Mouse (Mus musculus) intestine, postnatal 0 days (tissue): ENCODE data around the gene Cdk9. TPM values are rescaled to one million over a fixed set of nuclear protein-coding genes. Genes with fewer than 3 reads are reported as not detected.

Experiments used
- ATAC-seq: fragments of 200-750 bp; cut with Nextera tagmentation; 2 replicates; pipeline ENCODE4 v1.8.0; 2017; ENCODE audit warnings: mild to moderate bottlenecking, moderate TSS enrichment, moderate library complexity
- H3K27ac ChIP-seq: fragments of 300-500 bp; sonication (generic); 2 replicates; pipeline ENCODE4 v1.5.1; 2014; ENCODE audit warnings: mild to moderate bottlenecking, low read depth, low read length, moderate library complexity
- H3K27me3 ChIP-seq: fragments of 300-500 bp; sonication (generic); replicated peaks from 2 replicates; pipeline ENCODE4 v1.6.1; 2014; ENCODE audit warnings: low read length, mixed read lengths; ENCODE audit not compliant: control insufficient read depth, insufficient read depth
- H3K36me3 ChIP-seq: fragments of 300-500 bp; sonication (generic); 2 replicates; pipeline ENCODE4 v1.6.1; 2014; ENCODE audit warnings: mild to moderate bottlenecking, moderate library complexity; ENCODE audit not compliant: control insufficient read depth, insufficient read depth
- H3K4me1 ChIP-seq: fragments of 300-500 bp; sonication (generic); replicated peaks from 2 replicates; pipeline ENCODE4 v1.6.1; 2014; ENCODE audit warnings: antibody characterized with exemption, low read length, mixed read lengths; ENCODE audit not compliant: control insufficient read depth, insufficient read depth
- H3K4me2 ChIP-seq: fragments of 300-500 bp; sonication (generic); replicated peaks from 2 replicates; pipeline ENCODE4 v1.6.1; 2014; ENCODE audit warnings: low read depth, mild to moderate bottlenecking, moderate library complexity
- H3K4me3 ChIP-seq: fragments of 300-500 bp; sonication (generic); 2 replicates; pipeline ENCODE4 v1.5.1; 2014; ENCODE audit warnings: low read depth, low read length
- H3K9ac ChIP-seq: fragments of 300-500 bp; sonication (generic); 2 replicates; pipeline ENCODE4 v1.6.1; 2014; ENCODE audit warnings: mild to moderate bottlenecking, low read depth, low read length
- H3K9me3 ChIP-seq: fragments of 300-500 bp; sonication (generic); 2 replicates; pipeline ENCODE4 v1.6.1; 2016; ENCODE audit warnings: mixed run types; ENCODE audit not compliant: control insufficient read depth
- CTCF ChIP-seq: sonication (generic); IDR thresholded peaks from 2 replicates; pipeline ENCODE4 v1.5.1; 2016; ENCODE audit warnings: low read depth, mild to moderate bottlenecking, control low read depth, antibody characterized with exemption, moderate library complexity
- WGBS: fragments of 180-500 bp; shearing (Covaris S2); extraction: QIAGEN DNeasy Blood & Tissue Kit; methylation state at CpG from one replicate; pipeline ENCODE4 v1.1.7; 2014; 5-methylcytosine and 5-hydroxymethylcytosine counted together
- polyA plus RNA-seq: library from polyadenylated mRNA; unstranded; fragments of >200 nt; fragmentation: Nextera tagmentation; extraction: Ambion mirVana; gene quantifications from 2 replicates; pipeline ENCODE4 v1.2.1, GENCODE M21; 2015

The Cdk9 gene
- polyA plus RNA-seq, 1 experiment from 2014 or later: 54.0 TPM

DNA sequence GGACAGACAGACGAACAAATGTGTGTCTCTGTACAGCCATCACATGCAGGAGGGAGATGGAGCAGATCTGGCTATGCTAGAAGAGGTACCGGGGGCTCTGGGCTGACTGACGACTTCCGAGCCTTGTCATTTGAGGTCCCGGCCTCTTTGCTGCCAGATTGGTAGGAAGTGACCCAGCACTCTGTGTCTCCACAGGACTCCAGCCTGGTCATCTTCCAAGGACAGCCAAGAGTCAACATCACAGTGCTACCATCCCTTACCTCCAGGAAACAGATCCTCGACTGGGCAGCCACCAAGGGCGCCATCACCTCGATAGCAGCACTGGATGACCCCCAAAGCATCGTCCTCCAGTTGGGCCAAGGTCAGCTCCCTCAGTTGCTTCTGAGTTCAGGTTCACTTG, 41.7 kb downstream of the Cdk9 start:
- 91% methylated on average over 9 of the region's 9 CpGs for WGBS
- no peak for TF ChIP-seq CTCF
- Histone ChIP-seq H3K4me2 (no peak overlapping the region), H3K27ac (no peak overlapping the region), H3K9me3 (no peaks in the 10 kb centered on the region), H3K4me1 (no peaks in the 10 kb centered on the region), H3K4me3 (no peak overlapping the region), H3K9ac (no peak overlapping the region), H3K27me3 (no peaks in the 10 kb centered on the region), H3K36me3 (peaks cover 26% of the 10 kb centered on the region; the same call in 1 of the 2 replicates)
- no peak for ATAC-seq

DNA sequence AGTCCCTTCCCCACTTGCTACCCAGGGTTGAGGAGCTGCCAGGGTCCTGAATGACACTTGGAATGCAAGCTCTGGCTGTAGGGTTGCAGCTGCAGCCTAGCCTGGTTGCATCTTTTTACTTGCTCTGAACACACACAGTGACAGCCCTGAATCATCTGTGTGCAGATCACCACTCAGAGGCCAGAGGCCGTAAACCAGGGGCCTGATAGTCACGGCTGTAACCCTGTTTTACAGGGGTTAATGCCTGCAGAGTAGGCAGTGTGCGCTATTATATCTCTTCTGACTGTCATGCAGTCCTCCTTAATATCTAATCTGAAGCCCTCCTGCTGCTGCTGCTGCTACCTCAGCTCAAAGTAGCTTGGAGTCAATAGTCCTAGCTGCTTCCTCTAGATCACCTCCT, 43.0 kb downstream of the Cdk9 start:
- no peak overlapping the region for H3K4me2 ChIP-seq
- H3K4me3 ChIP-seq: no peak overlapping the region
- no peak overlapping the region for H3K9ac ChIP-seq
- WGBS: 33% methylated on average over 3 of the region's 3 CpGs
- H3K36me3 ChIP-seq: peaks cover 26% of the 10 kb centered on the region; the same call in 1 of the 2 replicates
- no peaks in the 10 kb centered on the region for H3K27me3 ChIP-seq
- no peak overlapping the region; the same call in 1 of the 2 replicates for H3K27ac ChIP-seq
- no peak for ATAC-seq
- no peak for TF ChIP-seq CTCF
- H3K9me3 ChIP-seq: no peaks in the 10 kb centered on the region
- H3K4me1 ChIP-seq: no peaks in the 10 kb centered on the region

DNA sequence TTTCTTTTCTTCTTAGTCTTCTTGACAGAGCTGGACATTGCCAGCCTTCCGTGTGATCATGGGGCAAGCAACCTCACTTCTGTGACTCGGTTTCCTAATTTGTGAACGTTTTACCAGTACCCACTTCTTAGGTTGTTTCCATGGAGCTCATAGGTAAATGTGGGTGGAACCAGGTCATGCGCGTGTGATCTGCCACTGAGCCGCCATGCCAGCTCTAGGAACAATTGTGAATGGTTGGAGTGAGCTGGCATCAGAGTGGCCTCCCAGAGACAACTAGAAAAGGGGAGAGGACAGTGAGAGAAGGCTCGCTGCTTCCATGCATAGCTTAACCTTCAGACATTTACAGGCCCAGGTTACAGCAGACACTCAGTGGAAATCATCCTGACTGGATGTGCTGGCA, 44.7 kb downstream of the Cdk9 start:
- Histone ChIP-seq H3K36me3 (peaks cover 20% of the 10 kb centered on the region; the same call in 1 of the 2 replicates), H3K4me1 (no peaks in the 10 kb centered on the region), H3K9me3 (no peaks in the 10 kb centered on the region), H3K4me3 (no peak overlapping the region), H3K27me3 (no peaks in the 10 kb centered on the region), H3K9ac (no peak overlapping the region), H3K27ac (no peak overlapping the region), H3K4me2 (no peak overlapping the region)
- WGBS: 90% methylated on average over 7 of the region's 7 CpGs
- no peak for ATAC-seq
- TF ChIP-seq CTCF: no peak

DNA sequence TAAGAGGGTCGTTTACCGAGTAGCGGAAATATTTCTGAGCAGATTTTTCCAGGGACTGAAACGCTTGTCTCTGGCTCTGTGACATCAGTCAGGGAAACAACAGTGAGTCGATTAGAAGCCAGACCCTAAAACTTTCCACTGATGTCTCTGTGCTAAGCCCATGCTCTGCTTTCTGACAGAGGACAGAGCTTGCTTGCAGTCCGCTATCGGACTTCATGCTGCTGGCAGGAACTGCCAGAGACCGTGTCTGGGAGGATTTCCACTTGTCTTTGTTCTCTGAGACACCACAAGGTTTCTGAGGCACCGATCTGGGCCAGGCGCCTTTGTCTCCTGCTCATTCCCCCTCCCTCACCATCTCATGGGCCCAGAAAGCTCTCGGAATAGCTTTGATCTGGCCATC, 45.1 kb downstream of the Cdk9 start:
- no peaks in the 10 kb centered on the region for H3K4me1 ChIP-seq
- no peaks in the 10 kb centered on the region for H3K9me3 ChIP-seq
- H3K4me3 ChIP-seq: no peak overlapping the region
- 47% methylated on average over 11 of the region's 11 CpGs for WGBS
- no peak overlapping the region for H3K9ac ChIP-seq
- H3K27me3 ChIP-seq: no peaks in the 10 kb centered on the region
- peaks cover 20% of the 10 kb centered on the region; the same call in 1 of the 2 replicates for H3K36me3 ChIP-seq
- no peak for ATAC-seq
- H3K4me2 ChIP-seq: no peak overlapping the region
- no peak overlapping the region for H3K27ac ChIP-seq
- no peak for TF ChIP-seq CTCF

DNA sequence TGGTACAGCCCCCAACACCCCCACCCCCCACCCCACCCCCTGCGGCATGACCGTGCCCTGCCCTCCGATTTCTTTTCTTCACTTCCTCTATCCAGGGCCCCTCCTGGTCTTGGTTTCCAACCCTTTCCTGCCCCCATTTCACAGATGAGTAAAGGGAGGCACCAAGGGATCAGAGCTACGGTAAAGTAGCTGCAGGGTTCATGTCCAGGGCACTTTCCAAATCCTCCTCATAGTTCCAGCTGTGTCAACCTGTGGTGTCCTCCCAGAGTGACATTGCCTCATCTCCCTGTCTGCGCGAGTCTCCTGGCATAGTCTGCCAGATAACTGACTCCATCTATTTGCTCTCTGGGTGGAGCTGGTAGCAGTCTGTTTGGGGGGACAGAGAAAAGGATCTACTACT, 47.0 kb downstream of the Cdk9 start:
- no peak overlapping the region for H3K9ac ChIP-seq
- H3K36me3 ChIP-seq: peaks cover 8% of the 10 kb centered on the region; the same call in 1 of the 2 replicates
- H3K27ac ChIP-seq: no peak overlapping the region
- no peaks in the 10 kb centered on the region for H3K4me1 ChIP-seq
- no peak for ATAC-seq
- H3K9me3 ChIP-seq: no peaks in the 10 kb centered on the region
- no peak overlapping the region for H3K4me2 ChIP-seq
- WGBS: 52% methylated on average over 6 of the region's 6 CpGs
- no peak for TF ChIP-seq CTCF
- no peaks in the 10 kb centered on the region for H3K27me3 ChIP-seq
- H3K4me3 ChIP-seq: no peak overlapping the region

DNA sequence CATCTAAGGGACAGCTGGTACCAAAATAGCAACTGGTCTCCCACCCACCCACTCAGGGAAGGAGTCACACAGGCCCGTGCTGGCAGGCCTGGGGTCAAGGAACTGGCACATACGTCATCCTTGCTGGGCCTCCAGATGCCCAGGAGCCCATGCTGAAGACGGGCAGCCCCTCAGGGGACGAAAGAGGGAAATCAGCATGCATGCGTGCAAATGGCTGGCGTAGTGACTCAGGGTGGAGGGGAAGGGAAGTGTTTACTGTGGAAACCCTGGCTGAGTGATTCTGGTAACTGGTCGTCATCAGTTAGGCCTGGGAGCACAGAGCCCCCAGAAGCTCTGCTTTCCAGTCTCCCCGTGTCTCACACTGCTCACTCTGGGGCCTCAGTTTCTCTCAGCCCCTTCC, 47.5 kb downstream of the Cdk9 start:
- Histone ChIP-seq H3K4me1 (no peaks in the 10 kb centered on the region), H3K4me3 (no peak overlapping the region), H3K4me2 (no peak overlapping the region), H3K27me3 (no peaks in the 10 kb centered on the region), H3K9ac (no peak overlapping the region), H3K27ac (no peak overlapping the region), H3K36me3 (peaks cover 8% of the 10 kb centered on the region; the same call in 1 of the 2 replicates), H3K9me3 (no peaks in the 10 kb centered on the region)
- WGBS: 79% methylated on average over 8 of the region's 8 CpGs
- ATAC-seq: no peak
- TF ChIP-seq CTCF: no peak

DNA sequence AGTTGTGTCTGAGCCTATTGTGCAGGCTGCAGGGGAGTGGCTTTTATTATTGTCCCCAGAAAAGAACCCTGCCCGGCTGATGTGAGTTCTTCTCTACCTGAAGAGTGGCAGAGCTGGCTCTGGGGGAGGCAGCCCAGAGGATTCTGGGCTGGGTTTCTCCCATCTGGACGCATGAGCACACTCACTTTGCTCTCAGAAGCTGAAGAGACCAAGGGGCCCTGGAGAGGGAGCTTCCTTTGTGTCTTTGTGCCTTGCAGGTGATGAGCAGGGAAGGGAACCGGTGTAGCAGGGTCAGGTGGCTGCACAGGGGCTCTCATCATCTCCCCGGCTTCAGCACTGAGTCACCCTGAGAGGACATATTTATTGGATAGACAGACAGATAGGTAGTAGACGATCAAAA, 50.6 kb downstream of the Cdk9 start:
- H3K9me3 ChIP-seq: no peaks in the 10 kb centered on the region
- H3K27me3 ChIP-seq: no peaks in the 10 kb centered on the region
- H3K9ac ChIP-seq: no peak overlapping the region
- no peak for TF ChIP-seq CTCF
- H3K36me3 ChIP-seq: no peaks in the 10 kb centered on the region; the same call in 1 of the 2 replicates
- ATAC-seq: no peak
- no peak overlapping the region for H3K4me2 ChIP-seq
- H3K4me3 ChIP-seq: no peak overlapping the region
- no peaks in the 10 kb centered on the region for H3K4me1 ChIP-seq
- H3K27ac ChIP-seq: no peak overlapping the region
- WGBS: 32% methylated on average over 5 of the region's 5 CpGs
